Mouse (Mus musculus): ENCODE measurements around the gene Lap3.
A peak's percentile ranks its signal among the peaks of the same experiment; 100 is the strongest.

Lap3 gene

DNA sequence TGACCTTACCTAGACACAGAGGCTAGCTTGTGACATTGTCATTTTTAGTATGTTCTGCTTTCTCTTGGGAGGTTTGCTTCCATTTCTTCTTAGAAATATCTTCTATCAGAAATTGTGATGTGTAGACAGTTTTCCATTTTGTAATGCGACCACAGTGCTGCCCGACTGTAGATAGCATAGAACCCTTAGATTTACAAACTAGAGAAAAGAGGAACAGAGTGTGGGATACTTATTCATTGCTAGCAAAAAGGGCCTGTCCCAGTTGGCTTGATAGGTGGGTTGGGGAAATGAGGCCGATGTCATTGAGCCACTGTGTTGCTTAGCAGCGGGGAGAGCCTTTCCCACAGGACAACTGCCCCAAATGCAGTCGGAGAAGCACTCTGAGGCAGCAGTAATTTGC is 4.4 kb downstream of the Lap3 start:
- H3K4me1 ChIP-seq (replicated peaks; ENCODE audit: low read depth, low read length) = peaks cover 88% of the 10 kb centered on the region
- no peaks in the 10 kb centered on the region for H3K9me3 ChIP-seq (ENCODE audit: low read length)

DNA sequence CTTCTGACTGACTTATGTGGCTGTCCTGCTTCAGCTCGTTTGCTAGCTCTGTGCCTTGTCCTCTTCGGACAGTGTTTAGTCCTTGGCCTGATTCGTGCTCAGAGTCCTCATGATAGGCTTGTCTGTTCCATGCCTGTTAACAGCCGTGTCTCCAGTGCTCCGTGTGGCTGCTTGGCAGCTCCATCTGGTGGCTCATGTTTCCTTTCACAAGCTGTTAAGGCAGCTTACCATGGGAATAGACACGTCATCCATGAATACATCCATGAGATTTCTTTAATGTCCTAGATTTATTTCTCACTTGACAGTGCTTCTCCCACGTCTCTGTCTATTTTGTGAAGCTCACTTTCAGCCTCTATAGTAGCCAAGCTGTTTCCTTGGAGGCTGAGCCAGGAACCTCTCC is 16.9 kb downstream of the Lap3 start:
- Histone ChIP-seq H3K9me3 (ENCODE audit: low read length) (no peaks in the 10 kb centered on the region), H3K4me1 (replicated peaks; ENCODE audit: low read depth, low read length) (peaks cover 58% of the 10 kb centered on the region), H3K36me3 (ENCODE audit: insufficient read depth, low read length) (peaks cover 98% of the 10 kb centered on the region), H3K4me3 (replicated peaks; ENCODE audit: low read length) (no peak overlapping the region), H3K27me3 (ENCODE audit: insufficient read depth, low read length) (no peaks in the 10 kb centered on the region)
- no peak for TF ChIP-seq POU5F1 (IDR thresholded peaks at IDR 0.05; ENCODE audit: borderline replicate concordance, low read length)
- no peak for TF ChIP-seq NANOG (IDR thresholded peaks at IDR 0.05; ENCODE audit: borderline replicate concordance, low read length)
- no peak for TF ChIP-seq CTCF (conservative IDR thresholded peaks at IDR 0.05; ENCODE audit: low read length)

More for the DNA sequence above, 4.4 kb downstream of the Lap3 start:
- TF ChIP-seq NANOG (IDR thresholded peaks at IDR 0.05; ENCODE audit: borderline replicate concordance, low read length) = no peak
- no peak for TF ChIP-seq CTCF (conservative IDR thresholded peaks at IDR 0.05; ENCODE audit: low read length)
- TF ChIP-seq POU5F1 (IDR thresholded peaks at IDR 0.05; ENCODE audit: borderline replicate concordance, low read length) = no peak
- peaks cover 82% of the 10 kb centered on the region for H3K36me3 ChIP-seq (ENCODE audit: insufficient read depth, low read length)
- peak overlapping the region; percentile 98 for H3K4me3 ChIP-seq (replicated peaks; ENCODE audit: low read length)
- H3K27me3 ChIP-seq (ENCODE audit: insufficient read depth, low read length) = no peaks in the 10 kb centered on the region

DNA sequence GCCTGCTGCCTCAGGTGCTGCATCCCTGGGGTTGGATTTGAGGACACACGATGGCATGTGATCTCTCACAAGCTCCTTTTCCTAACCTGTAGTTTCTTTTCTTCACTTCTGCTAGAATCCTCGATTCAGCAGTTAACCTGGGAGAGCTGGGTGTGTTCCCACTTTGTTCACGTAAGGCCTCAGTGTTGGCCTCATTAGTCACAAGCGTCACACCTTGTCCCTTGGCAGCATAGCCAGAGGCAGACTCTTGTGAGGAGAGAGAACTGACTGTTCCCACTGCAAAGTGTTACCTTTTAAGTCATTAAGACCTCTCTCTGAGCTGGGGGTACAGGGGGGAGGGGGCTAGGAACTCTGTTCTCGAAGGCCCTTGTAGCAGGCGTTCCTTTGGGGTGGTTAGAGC is 19.7 kb downstream of the Lap3 start:
- TF ChIP-seq CTCF (conservative IDR thresholded peaks at IDR 0.05; ENCODE audit: low read length) = no peak
- TF ChIP-seq POU5F1 (IDR thresholded peaks at IDR 0.05; ENCODE audit: borderline replicate concordance, low read length) = no peak
- TF ChIP-seq NANOG (IDR thresholded peaks at IDR 0.05; ENCODE audit: borderline replicate concordance, low read length) = no peak

DNA sequence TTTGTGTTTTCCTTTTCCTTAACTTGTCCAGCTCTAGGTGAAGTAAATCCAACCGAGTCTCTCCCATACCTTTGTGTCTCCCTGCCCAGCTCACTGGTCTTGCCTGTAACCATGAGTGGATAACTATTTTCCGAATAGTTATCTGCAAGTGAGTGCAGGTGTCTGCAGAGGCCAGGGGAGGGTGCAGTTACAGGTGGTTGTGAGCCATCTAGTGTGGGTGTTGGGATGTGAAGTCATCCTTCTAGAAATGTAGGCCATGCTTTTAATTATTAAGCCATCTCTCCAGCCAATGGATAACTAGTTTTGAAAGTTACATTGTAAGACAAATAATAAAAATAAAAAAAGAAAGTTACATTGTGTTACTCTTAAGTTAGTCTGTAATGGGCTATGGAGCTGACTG is 20.3 kb downstream of the Lap3 start:
- Histone ChIP-seq H3K4me1 (replicated peaks; ENCODE audit: low read depth, low read length) (peaks cover 72% of the 10 kb centered on the region), H3K36me3 (ENCODE audit: insufficient read depth, low read length) (peaks cover 97% of the 10 kb centered on the region), H3K4me3 (replicated peaks; ENCODE audit: low read length) (no peak overlapping the region), H3K27me3 (ENCODE audit: insufficient read depth, low read length) (no peaks in the 10 kb centered on the region), H3K9me3 (ENCODE audit: low read length) (no peaks in the 10 kb centered on the region)
- TF ChIP-seq NANOG (IDR thresholded peaks at IDR 0.05; ENCODE audit: borderline replicate concordance, low read length) = no peak
- no peak for TF ChIP-seq CTCF (conservative IDR thresholded peaks at IDR 0.05; ENCODE audit: low read length)
- no peak for TF ChIP-seq POU5F1 (IDR thresholded peaks at IDR 0.05; ENCODE audit: borderline replicate concordance, low read length)

More for the DNA sequence above, 19.7 kb downstream of the Lap3 start:
- Histone ChIP-seq H3K9me3 (ENCODE audit: low read length) (no peaks in the 10 kb centered on the region), H3K4me1 (replicated peaks; ENCODE audit: low read depth, low read length) (peaks cover 72% of the 10 kb centered on the region), H3K36me3 (ENCODE audit: insufficient read depth, low read length) (peaks cover 98% of the 10 kb centered on the region), H3K4me3 (replicated peaks; ENCODE audit: low read length) (no peak overlapping the region), H3K27me3 (ENCODE audit: insufficient read depth, low read length) (no peaks in the 10 kb centered on the region)

DNA sequence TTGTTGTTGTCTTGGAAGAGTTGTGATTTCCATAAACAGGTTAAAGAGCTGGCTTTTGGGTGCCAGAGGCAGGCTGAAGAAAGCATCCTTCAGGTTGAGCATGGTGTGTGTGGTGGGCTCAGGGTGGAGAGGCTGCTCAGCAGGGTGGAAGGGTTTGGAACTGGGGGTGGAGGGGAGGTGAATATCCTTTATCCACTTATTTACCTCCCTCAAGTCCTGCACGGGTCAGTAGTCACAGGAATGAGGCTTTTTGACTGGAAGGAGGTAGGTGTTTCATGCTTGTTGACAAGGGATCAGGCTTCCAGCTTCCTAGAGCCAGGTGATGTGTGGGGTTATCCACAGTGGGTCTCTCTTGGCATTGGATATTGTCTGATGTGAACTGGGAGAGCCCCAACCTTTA is 21.4 kb downstream of the Lap3 start:
- Histone ChIP-seq H3K4me1 (replicated peaks; ENCODE audit: low read depth, low read length) (peaks cover 77% of the 10 kb centered on the region), H3K27me3 (ENCODE audit: insufficient read depth, low read length) (no peaks in the 10 kb centered on the region), H3K9me3 (ENCODE audit: low read length) (no peaks in the 10 kb centered on the region), H3K36me3 (ENCODE audit: insufficient read depth, low read length) (peaks cover 98% of the 10 kb centered on the region), H3K4me3 (replicated peaks; ENCODE audit: low read length) (0 out of 2 replicates have a peak overlapping the region, but pooled peaks have one; percentile 13)
- TF ChIP-seq NANOG (IDR thresholded peaks at IDR 0.05; ENCODE audit: borderline replicate concordance, low read length) = no peak
- no peak for TF ChIP-seq CTCF (conservative IDR thresholded peaks at IDR 0.05; ENCODE audit: low read length)
- no peak for TF ChIP-seq POU5F1 (IDR thresholded peaks at IDR 0.05; ENCODE audit: borderline replicate concordance, low read length)

DNA sequence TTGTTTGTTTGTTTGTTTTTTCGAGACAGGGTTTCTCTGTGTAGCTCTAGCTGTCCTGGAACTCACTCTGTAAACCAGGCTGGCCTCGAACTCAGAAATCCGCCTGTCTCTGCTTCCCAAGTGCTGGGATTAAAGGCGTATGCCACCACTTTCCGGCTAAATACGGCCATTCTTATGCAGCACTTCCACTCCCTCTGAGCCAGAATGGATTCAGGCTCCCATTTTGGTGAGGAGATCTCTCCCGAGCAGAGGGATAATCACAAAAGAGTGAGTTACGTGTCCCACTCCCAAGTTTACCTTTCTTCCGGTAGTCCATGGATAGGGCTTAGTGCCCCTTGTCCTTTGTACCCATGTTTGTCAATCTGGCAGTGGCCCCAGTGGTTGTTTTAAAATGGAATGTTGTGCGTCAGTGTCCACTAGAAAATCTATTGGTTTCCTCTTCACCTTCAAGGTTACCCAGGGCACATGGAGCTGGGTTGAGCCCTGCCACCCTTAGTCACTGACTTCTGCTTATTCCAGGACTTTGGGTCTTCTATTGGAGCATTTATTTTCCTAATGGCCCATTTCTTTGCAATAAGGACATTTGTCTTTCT is 22.1 kb downstream of the Lap3 start:
- Histone ChIP-seq H3K27me3 (ENCODE audit: insufficient read depth, low read length) (no peaks in the 10 kb centered on the region), H3K36me3 (ENCODE audit: insufficient read depth, low read length) (peaks cover 92% of the 10 kb centered on the region), H3K9me3 (ENCODE audit: low read length) (no peaks in the 10 kb centered on the region), H3K4me3 (replicated peaks; ENCODE audit: low read length) (0 out of 2 replicates have a peak overlapping the region, but pooled peaks have one; percentile 13), H3K4me1 (replicated peaks; ENCODE audit: low read depth, low read length) (peaks cover 74% of the 10 kb centered on the region)
- no peak for TF ChIP-seq NANOG (IDR thresholded peaks at IDR 0.05; ENCODE audit: borderline replicate concordance, low read length)
- no peak for TF ChIP-seq POU5F1 (IDR thresholded peaks at IDR 0.05; ENCODE audit: borderline replicate concordance, low read length)
- TF ChIP-seq CTCF (conservative IDR thresholded peaks at IDR 0.05; ENCODE audit: low read length) = no peak

DNA sequence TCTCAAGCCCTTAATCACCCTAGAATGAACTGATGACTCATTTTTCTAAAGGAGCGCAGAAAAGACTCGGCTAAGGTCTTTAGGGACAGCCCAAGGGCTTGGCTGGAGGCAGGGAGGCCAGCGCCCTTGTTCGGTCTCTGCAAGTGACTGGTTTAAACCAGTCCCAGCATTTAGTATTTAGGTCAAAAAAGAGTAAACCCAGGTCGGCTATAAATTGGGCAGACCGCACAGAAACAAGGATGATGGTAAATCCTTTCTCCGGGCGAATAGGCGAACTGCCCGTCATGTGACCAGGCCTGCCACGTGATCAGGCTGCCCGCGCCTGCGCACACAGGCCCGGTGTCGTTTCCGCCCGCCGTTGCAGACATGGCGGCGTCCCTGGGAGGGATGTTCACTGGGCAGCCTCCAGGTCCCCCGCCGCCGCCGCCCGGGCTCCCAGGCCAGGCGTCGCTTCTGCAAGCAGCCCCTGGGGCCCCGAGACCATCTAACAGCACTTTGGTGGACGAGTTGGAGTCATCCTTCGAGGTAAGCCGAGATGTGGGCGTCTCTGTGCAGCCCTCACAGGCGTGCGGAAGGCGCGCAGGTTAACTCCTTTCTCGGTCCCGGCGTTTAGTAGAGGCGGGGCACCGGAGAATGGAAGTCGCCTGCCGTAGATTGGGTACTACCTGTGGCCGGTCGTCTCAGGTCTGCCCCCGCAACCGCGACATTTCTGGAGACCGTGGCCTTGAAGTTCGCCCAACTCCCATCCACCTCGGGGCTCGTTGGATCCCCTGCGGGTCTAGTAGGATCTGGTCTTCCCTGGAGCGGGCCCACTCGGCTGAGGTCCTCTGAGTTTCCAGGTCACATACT is 27.0 kb downstream of the Lap3 start, which contains the start of gene Med28:
TSS of gene Med28 (plus strand) at position 270 of the 849 bp plus-strand sequence.
- H3K9me3 ChIP-seq (ENCODE audit: low read length) = no peaks in the 10 kb centered on the region
- TF ChIP-seq CTCF (conservative IDR thresholded peaks at IDR 0.05; ENCODE audit: low read length) (no peak), NANOG (IDR thresholded peaks at IDR 0.05; ENCODE audit: borderline replicate concordance, low read length) (no peak), POU5F1 (IDR thresholded peaks at IDR 0.05; ENCODE audit: borderline replicate concordance, low read length) (no peak)
- peaks cover 79% of the 10 kb centered on the region for H3K36me3 ChIP-seq (ENCODE audit: insufficient read depth, low read length)
- no peaks in the 10 kb centered on the region for H3K27me3 ChIP-seq (ENCODE audit: insufficient read depth, low read length)
- peaks cover 48% of the 10 kb centered on the region for H3K4me1 ChIP-seq (replicated peaks; ENCODE audit: low read depth, low read length)
- H3K4me3 ChIP-seq (replicated peaks; ENCODE audit: low read length) = peak within 1 kb of the TSS; percentile 98

DNA sequence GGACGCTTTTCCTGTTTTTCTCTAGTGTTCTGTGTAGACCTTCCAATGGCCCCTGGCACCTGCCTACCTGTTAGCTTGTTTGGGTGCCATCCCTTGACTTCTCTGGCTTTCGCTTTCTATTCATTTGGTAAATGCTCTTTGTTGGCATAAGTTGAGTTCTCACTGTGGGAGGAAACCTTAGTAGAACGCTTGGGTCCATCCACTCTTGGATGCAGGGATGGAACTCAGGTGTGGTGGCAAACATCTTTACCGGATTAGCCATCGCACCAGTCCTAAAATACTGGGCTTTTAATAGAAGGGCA is 27.6 kb downstream of the Lap3 start:
- Histone ChIP-seq H3K9me3 (ENCODE audit: low read length) (no peaks in the 10 kb centered on the region), H3K27me3 (ENCODE audit: insufficient read depth, low read length) (no peaks in the 10 kb centered on the region), H3K4me1 (replicated peaks; ENCODE audit: low read depth, low read length) (peaks cover 42% of the 10 kb centered on the region), H3K36me3 (ENCODE audit: insufficient read depth, low read length) (peaks cover 79% of the 10 kb centered on the region), H3K4me3 (replicated peaks; ENCODE audit: low read length) (peak overlapping the region; percentile 98)
- TF ChIP-seq CTCF (conservative IDR thresholded peaks at IDR 0.05; ENCODE audit: low read length) (no peak), NANOG (IDR thresholded peaks at IDR 0.05; ENCODE audit: borderline replicate concordance, low read length) (no peak)

Measured in E14TG2a.4 (cell line).